Mouse (Mus musculus) layer of hippocampus, adult 8-10 months (tissue): ENCODE measurements around the gene Jpt2. TPM values are rescaled to one million over a fixed set of nuclear protein-coding genes. Genes with fewer than 3 reads are reported as not detected.

ENCODE experiments used
- total RNA-seq, 4 experiments: library from RNA; stranded (reverse); gene quantifications; 2 replicates each; pipeline ENCODE4 v1.2.4; 2022

Jpt2 gene
- total RNA-seq, 4 experiments from 2014 or later = 5.5 to 8.8 (median 7.9) TPM

Other genes starting within 250 kb of the Jpt2 start
- gene Rnf151, start 242.6 kb downstream of the Jpt2 start, total RNA-seq = under 1 TPM in 2 of 4 experiments, not detected in 2; 0.36 to 0.47 TPM
- gene Rps2, start 242.6 kb downstream of the Jpt2 start, total RNA-seq = 100 to 1,000 TPM; 282 to 365 (median 323) TPM
- gene Ndufb10, start 236.2 kb downstream of the Jpt2 start, total RNA-seq = 100 to 1,000 TPM; 214 to 227 (median 222) TPM
- gene Rpl3l, start 232.9 kb downstream of the Jpt2 start, total RNA-seq = under 1 TPM; 0.23 to 0.77 (median 0.54) TPM
- 10 to 100 TPM; 41.1 to 50.5 (median 47.2) TPM for gene Msrb1, start 224.0 kb downstream of the Jpt2 start, total RNA-seq
- under 1 TPM in 1 of 4 experiments, not detected in 3; 0.23 TPM for gene Hs3st6, start 207.7 kb downstream of the Jpt2 start, total RNA-seq
- gene Meiob, start 156.4 kb downstream of the Jpt2 start, total RNA-seq = not detected
- 100 to 1,000 TPM; 121 to 133 (median 126) TPM for gene Hagh, start 120.5 kb downstream of the Jpt2 start, total RNA-seq
- 10 to 100 TPM; 18.5 to 21.1 (median 20.6) TPM for gene Fahd1, start 110.3 kb downstream of the Jpt2 start, total RNA-seq
- gene Igfals, start 94.7 kb downstream of the Jpt2 start, total RNA-seq = not detected
- gene Nubp2, start 74.3 kb downstream of the Jpt2 start, total RNA-seq = 10 to 100 TPM; 32.1 to 36.8 (median 33.3) TPM
- gene Spsb3, start 74.0 kb downstream of the Jpt2 start, total RNA-seq = 10 to 100 TPM; 40.6 to 45.3 (median 41.8) TPM
- gene Eme2, start 65.6 kb downstream of the Jpt2 start, total RNA-seq = 10 to 100 TPM; 54.6 to 64.3 (median 62.0) TPM
- 10 to 100 TPM; 63.3 to 78.7 (median 73.4) TPM for gene Mrps34, start 65.6 kb downstream of the Jpt2 start, total RNA-seq
- 10 to 100 TPM; 50.9 to 64.2 (median 51.9) TPM for gene Nme3, start 64.2 kb downstream of the Jpt2 start, total RNA-seq
- gene Mapk8ip3, start 23.7 kb downstream of the Jpt2 start, total RNA-seq = 100 to 1,000 TPM; 384 to 435 (median 406) TPM
- 10 to 100 TPM; 25.2 to 28.6 (median 26.7) TPM for gene Cramp1l, start 55.1 kb upstream of the Jpt2 start, total RNA-seq
- 10 to 100 TPM; 22.1 to 25.1 (median 23.5) TPM for gene Ift140, start 55.4 kb upstream of the Jpt2 start, total RNA-seq
- 1 to 10 TPM; 7.4 to 9.3 (median 8.1) TPM for gene Tmem204, start 122.9 kb upstream of the Jpt2 start, total RNA-seq
- gene Telo2, start 155.3 kb upstream of the Jpt2 start, total RNA-seq = 10 to 100 TPM; 32.8 to 38.7 (median 36.8) TPM
- 1 to 10 TPM in 3 of 4 experiments, under 1 TPM in 1; 0.89 to 3.9 (median 1.8) TPM for gene Ptx4, start 160.1 kb upstream of the Jpt2 start, total RNA-seq
- 10 to 100 TPM; 54.7 to 61.5 (median 58.9) TPM for gene Clcn7, start 172.7 kb upstream of the Jpt2 start, total RNA-seq
- gene Ccdc154, start 201.8 kb upstream of the Jpt2 start, total RNA-seq = under 1 TPM in 1 of 4 experiments, not detected in 3; 0.18 TPM
- gene Gm38655, start 214.8 kb upstream of the Jpt2 start, total RNA-seq = not detected
- gene BC003965, start 223.9 kb upstream of the Jpt2 start, total RNA-seq = 10 to 100 TPM; 19.7 to 21.1 (median 20.8) TPM
- 10 to 100 TPM; 36.0 to 42.6 (median 39.6) TPM for gene Unkl, start 227.7 kb upstream of the Jpt2 start, total RNA-seq